Mouse (Mus musculus) B cell, adult (primary cell): Measurements from ENCODE around the gene Olfr473. TPM values are rescaled to one million over a fixed set of nuclear protein-coding genes. Genes with fewer than 3 reads are reported as not detected.

ENCODE experiments used
- total RNA-seq: library from RNA; stranded (reverse); gene quantifications from 4 replicates; pipeline ENCODE4 v1.2.4, GENCODE M21; 2023; ENCODE audit not compliant: inconsistent age

The Olfr473 gene
- total RNA-seq: not detected in 4 replicates

DNA sequence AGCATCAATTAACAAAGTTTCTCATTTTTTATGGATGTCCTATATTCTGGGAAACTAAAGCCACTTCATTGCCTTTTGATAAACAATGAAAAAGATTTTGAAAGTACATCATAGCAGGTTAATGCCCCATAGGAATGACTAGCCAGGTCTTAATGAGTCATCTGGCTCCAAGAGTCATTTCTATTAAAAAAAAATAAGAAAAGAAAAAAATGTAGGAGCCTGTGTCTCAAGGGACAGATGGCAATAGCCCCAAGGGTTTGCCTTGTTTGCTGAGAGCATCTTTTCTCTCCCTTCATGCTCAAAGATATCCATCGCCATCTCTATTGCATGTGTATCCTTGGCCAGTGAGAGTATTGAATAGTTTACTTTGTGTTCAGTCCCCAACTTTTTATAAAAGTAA is at the start of gene Olfr473:
Olfr473 (plus strand) TSS at position 301 of the 400 bp plus-strand sequence.

DNA sequence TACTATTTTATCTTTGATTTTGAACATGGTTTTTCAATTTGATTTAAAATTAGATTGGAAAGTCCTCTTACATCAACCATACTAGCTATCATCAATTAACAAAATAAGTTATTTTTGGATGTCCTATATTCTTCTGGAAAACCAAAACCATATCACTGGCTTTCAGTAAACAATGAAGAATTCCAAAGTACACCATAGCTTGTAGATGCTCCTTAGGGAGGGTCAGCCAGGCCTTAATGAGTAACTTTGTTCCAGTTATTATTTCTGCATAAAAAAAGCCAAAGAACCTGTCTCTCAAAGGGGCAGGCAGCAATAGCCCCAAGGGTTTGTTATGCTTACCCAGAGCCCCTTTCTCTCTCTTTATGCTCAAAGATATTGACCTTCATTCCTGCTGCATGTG is 32.6 kb upstream of the Olfr473 start, which contains the start of gene Olfr472:
Olfr472 (plus strand) TSS at position 301 of the 400 bp plus-strand sequence.

DNA sequence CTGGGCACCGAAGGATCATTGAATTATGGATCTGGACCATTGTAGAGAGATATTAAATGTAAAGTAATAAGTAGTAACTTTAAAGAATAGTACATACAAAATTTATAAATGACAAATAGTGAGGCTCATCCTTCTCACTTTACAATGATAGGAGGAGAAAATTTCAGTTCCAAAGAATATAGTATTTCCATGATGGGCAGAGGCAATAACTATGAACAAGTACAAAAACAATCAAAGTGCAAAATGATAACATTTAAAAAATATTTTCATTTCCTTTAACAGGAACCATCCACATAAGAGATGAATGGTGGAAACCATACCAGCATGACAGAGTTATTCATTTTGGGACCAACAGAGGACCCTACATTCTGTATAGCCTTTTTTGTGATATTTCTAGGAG is 24.1 kb downstream of the Olfr473 start, which contains the start of gene Olfr474:
Olfr474 (plus strand) TSS at position 301 of the 400 bp plus-strand sequence.

DNA sequence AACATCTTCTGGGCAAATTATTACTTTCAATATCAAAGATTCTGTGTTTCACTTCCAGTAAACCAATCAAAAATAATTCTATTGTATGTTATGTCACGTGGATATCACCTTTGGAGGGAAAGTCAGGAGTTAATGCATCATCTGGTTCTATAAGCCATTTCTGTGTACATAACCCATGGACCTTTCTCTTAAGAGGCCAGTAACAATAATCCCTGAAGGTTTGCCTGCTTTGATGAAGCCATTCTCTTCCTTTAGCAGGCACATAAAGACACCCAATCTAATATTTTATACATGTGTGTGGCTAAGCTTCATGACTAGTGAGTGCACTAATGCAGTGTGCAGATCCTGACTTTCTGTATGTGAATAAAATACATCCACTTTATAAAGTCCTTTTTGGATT is 34.3 kb downstream of the Olfr473 start, which contains the start of gene Olfr476:
Olfr476 (plus strand) TSS at position 301 of the 400 bp plus-strand sequence.

Other genes starting within 250 kb of the Olfr473 start
- gene Cyb5r2, start 172.4 kb upstream of the Olfr473 start, total RNA-seq: not detected in 4 replicates
- not detected in 4 replicates for gene Ovch2, start 129.2 kb upstream of the Olfr473 start, total RNA-seq
- gene Olfr467, start 118.2 kb upstream of the Olfr473 start, total RNA-seq: not detected in 4 replicates
- not detected in 4 replicates for gene Olfr469, start 104.9 kb upstream of the Olfr473 start, total RNA-seq
- not detected in 4 replicates for gene Olfr470, start 83.0 kb upstream of the Olfr473 start, total RNA-seq
- 0.09 to 0.24 TPM (median 0.14 TPM) in 4 replicates for gene Olfr472, start 32.5 kb upstream of the Olfr473 start, total RNA-seq
- not detected in 4 replicates for gene Olfr474, start 24.2 kb downstream of the Olfr473 start, total RNA-seq
- not detected in 4 replicates for gene Olfr476, start 34.4 kb downstream of the Olfr473 start, total RNA-seq
- gene Olfr477, start 56.2 kb downstream of the Olfr473 start, total RNA-seq: not detected in 4 replicates
- gene Olfr478, start 103.5 kb downstream of the Olfr473 start, total RNA-seq: not detected in 4 replicates
- not detected in 4 replicates for gene Olfr479, start 120.2 kb downstream of the Olfr473 start, total RNA-seq
- gene Olfr480, start 136.9 kb downstream of the Olfr473 start, total RNA-seq: not detected in 4 replicates
- not detected in 4 replicates for gene Olfr481, start 149.4 kb downstream of the Olfr473 start, total RNA-seq
- gene Olfr482, start 167.1 kb downstream of the Olfr473 start, total RNA-seq: 0.87 to 1.7 TPM (median 1.3 TPM) in 4 replicates
- not detected in 4 replicates for gene Olfr483, start 170.4 kb downstream of the Olfr473 start, total RNA-seq
- gene Olfr484, start 197.0 kb downstream of the Olfr473 start, total RNA-seq: not detected in 4 replicates
- not detected in 4 replicates for gene Olfr485, start 229.4 kb downstream of the Olfr473 start, total RNA-seq
- not detected in 4 replicates for gene Olfr486, start 242.3 kb downstream of the Olfr473 start, total RNA-seq